Mouse (Mus musculus) c-Kit-negative CD71-positive TER-119-positive erythroid progenitor cells, embryonic 14.5 days (primary cell): ENCODE results near the gene Samsn1.

Experiments used
- DNase-seq: peaks from one replicate; pipeline ENCODE4 v3.0.0-alpha.2; 2013; ENCODE audit warnings: low read depth, low spot score

Samsn1 gene

DNA sequence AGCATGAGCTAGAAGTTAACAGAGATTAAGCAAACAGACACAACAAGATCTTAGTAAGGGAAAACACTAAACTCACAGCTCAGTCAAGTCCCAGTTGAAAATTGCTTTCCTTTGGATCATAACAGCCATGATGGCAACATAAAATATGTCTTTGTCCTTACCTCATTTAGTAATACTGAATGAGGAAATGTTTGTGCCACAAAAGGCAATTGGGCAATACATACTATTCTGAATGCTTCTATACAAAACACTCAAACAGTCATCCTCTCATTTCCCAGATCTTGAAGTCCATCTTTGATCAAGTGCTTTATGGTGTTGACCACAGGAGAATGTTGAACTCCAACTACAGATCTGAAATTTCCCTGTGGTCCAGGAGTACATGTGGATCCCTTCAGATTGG, 88.7 kb downstream of the Samsn1 start:
- DNase-seq = no peak

DNA sequence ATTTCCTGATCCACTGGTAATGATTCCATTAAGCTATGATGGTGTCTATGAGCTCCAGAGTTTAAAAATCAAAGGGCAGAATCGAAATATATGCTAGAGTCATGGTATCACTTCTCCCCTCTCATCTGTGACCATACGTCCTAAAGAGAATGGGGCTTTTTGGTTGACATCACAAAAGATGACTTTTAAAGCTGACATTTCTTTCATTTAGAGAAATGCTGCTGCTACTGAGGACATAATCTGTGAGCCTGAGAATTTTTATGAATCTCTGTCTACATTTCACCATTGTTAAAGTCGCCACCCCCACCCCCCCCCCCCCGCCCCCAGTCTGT, 91.9 kb downstream of the Samsn1 start:
- DNase-seq = no peak

DNA sequence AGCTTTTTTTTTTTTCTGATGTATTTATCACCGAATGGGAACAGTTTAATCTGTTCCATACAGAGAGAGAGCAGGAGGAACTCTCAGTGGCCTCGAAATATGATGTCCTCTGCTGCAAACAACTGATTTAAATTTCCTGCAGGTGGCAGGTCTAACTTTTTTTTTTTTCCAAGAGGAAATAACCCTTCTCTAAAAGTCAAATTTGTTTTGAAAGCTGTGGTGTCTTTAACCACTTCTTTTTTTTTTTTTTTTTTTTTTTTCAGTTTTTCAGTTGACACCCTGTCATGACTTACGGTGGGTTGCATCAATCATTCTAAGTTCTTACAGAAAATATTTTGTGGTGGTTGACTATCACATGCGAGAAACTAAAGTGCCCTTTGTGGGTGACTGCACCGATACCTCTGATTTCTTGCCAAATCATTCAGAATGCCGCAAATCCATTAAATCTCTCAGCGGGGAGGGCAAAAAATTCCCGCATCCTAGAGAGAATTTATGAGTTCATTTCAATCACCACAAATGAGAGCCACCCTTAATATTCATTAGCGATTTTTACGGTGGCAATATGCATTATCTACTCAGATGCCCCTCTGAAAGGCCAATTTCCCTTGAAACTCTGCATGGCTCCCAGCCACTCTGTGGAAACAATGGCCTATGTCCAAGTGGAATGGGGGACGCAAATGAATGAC, 92.4 kb downstream of the Samsn1 start:
- no peak for DNase-seq

DNA sequence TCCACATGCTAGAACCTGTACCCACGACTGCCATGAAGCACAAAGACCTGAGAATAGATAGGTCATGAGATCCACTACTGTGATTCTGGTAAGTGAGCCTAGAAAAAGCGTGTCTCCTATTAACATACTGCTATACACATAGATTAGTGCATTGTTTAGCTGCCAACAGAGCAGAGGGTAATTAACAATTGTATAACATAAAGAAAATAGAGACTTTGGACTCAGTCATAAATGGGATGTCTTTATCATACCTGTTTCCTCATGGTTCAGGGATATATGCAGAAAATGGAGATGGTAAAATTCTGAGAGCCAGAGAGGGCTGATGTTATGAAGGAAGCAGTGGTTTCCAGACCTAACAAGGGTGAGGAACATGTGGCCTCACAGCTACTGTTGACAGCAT, 95.6 kb downstream of the Samsn1 start:
- no peak for DNase-seq

DNA sequence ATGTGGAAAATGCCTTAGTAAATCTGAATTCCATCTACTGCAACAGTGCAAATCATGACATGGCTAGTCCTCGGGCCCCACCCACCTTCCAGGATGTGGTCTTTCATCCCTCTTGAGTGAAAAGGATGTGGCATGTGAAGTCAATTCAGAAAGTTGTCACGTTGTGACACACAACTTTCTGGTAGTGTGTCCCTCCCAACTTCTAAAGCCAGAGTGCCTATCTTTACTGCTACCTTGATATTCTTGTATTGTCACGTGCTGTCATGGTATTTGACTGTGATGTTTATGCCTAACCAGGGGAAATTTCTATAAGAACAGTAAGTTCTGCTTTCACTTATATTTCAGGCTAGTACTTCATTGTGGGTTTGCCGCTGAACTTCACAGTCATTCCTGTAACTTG, 101.2 kb downstream of the Samsn1 start:
- DNase-seq = no peak

DNA sequence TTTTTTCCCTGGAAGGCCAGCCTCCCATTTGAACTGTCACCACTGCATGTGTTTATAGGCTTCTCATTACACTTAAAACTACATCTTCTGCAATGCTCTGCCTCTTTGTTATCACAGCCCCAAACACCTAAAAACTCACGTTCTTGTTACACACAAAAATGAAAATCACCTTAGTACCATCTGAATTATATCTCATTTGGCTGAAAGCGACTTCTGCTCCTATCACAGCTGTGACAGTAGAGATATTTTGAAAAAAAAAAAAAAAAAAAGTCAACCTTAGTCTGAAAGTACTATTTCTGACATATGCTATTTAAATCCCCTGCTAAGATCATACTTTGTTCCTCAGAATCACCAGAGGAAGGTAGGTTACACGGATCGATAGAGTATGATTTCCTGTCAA, 102.8 kb downstream of the Samsn1 start:
- DNase-seq = no peak

DNA sequence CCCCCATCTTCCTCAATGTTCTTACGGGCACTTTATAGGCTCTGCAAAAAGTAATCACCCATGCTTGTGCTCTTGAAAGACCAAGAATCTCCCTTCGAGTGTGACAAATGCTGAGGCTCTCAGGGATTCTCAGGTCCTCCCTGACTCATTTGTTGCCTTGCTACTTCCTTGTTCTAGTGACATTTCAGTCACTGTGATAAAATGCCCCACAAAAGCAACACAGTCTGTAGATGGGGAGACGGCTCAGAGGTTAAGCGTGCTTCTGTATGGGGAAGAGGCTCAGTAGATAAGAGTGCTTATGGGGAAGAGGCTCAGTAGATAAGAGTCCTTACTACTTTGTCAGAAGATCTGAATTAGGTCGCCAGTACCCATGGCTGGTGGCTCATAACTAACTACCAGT, 104.4 kb downstream of the Samsn1 start:
- no peak for DNase-seq

DNA sequence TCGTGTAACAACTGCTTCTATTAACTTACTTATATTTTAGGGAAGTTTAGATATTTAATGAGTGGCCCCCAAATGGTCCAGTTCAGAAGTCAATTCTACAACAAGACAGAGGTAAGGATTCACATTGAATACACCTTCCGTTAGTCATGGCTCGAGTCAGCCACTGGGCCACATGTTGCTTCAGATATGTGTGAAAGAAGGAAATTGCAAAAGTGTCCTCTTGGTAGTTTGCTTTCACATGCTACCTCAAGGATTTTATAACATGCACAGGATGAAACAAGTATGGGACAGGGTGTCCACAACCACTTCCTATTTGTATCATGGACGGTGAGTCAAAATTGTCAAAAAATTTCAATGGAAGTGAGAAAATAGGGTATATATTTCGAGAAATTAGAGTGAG, 110.0 kb downstream of the Samsn1 start:
- DNase-seq = no peak

DNA sequence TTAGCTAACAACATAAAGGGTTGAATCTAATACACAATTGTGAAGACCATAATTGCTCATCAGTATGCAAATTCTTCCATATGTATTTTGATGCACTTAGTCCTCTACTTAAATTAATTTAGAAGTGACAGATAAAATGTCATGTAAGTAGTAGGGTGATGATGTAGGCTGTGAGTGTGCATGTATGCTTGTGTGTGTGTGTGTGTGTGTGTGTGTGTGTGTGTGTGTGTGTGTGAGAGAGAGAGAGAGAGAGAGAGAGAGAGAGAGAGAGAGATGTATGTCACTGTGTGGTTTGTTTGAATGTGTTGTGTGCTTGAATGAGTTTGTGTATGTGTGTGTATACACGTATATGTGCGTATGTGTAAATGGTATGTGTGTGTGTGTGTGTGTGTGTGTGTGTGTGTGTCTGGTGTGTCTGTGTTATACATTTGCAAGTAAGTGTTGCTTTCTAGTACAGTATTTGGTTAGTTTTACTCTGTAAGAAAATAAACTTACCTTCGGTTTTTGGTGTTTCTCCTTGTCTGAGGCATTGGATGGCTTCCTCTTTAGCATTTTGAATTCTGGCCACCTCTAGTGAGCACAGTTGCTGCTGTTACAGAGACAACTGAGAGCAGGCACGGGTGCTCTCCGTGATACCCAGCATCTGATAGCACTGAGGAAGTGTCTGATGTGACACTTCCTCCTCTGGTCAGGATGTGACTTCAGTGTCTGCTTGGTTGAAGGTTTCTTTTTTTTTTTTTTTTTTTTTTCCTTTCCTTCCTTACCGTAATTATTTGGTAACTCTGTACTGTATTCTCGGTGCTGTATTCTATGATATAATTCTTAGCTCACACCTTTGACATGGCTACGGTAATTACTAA, 113.2 kb downstream of the Samsn1 start:
- DNase-seq = no peak

DNA sequence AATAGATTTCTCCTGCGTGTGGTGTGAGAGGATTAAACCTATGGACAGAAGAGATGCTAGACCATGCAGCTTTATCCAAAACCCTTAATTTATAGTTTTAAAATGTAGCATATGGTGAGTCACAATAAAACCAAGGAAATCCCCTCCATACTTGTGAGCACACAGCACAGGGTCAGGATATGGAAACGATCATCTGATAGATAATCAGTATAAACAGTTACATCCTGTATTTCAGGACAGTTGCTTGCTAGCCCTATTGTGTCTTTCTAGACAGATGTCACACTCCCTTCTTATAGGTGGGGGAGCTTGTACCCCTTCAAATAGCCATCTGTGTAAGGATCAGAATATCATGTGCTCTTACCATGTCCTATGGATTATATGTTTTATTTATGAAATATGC, 115.3 kb downstream of the Samsn1 start:
- DNase-seq = no peak

DNA sequence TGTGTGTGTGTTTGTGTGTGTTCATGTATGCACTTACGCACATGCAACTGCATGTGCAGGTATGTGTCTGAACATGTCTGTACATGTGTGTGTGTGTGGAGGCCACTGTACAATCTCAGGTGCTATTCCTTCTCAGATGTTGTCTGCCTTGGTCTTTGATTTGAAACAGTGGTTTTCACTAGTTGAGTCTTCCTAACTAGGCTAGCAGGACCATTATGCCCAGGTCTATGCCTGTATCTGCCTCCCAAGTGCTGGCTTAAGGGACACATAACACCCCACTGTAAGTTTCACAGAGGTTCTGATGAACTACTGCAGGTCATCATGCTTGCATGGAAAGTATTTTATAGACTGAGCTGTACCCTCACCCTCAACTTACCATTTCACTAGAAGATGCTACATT, 115.8 kb downstream of the Samsn1 start:
- no peak for DNase-seq

DNA sequence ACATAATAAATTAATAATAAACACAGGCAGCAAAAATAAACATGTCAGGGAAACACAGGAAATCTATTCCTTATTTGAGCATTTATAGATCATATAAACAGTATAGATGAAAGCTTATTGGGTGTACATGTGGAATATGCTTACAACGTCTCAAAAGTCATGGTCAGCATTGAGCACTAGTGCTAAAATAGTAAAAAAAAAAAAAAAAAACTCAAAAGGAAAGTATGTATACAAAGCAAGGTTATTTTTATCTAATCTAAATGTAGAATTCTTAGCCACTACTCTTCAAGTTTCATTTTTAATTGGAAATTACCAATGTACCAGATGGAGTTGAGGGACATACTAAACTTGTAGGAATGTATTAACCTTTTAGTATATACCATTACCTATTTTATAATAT, 116.8 kb downstream of the Samsn1 start:
- DNase-seq = no peak

DNA sequence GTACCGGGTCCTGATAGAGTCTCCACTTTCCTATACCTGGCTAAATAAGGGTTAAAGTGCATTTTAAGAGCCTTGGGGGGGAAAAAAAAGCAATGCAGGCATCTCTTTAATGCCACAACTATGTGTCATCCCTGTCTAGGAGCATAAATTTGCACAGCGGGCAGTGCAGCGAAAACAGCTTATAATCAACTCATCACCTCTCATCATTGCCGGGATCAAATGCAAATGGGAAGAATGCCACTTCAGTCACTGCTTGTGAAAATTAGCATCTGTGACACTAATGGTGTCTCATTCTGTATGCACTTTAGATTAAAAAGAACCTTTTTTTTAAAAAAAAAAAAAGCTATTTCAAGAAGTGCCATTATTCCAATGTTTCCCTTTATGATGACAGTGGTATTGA, 118.0 kb downstream of the Samsn1 start:
- DNase-seq = no peak

DNA sequence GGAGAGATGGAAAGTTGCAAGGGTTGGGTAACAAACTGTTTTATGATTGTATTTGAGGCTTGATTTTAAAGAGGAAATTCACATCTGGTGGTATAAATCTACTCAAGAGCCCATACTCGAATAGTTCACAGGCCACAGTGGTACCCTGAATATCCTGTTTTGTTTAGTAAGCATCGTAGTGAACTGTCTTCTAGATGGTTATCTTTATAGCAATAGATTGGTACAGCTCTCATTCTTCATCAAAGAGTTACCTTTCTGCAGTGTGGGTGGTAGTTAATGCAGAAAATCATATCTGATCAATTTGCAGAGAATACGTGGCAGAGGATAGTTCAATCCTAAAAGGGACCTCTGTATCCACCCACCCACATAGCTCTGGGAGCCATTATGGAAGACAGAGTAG, 119.1 kb downstream of the Samsn1 start:
- DNase-seq = no peak

DNA sequence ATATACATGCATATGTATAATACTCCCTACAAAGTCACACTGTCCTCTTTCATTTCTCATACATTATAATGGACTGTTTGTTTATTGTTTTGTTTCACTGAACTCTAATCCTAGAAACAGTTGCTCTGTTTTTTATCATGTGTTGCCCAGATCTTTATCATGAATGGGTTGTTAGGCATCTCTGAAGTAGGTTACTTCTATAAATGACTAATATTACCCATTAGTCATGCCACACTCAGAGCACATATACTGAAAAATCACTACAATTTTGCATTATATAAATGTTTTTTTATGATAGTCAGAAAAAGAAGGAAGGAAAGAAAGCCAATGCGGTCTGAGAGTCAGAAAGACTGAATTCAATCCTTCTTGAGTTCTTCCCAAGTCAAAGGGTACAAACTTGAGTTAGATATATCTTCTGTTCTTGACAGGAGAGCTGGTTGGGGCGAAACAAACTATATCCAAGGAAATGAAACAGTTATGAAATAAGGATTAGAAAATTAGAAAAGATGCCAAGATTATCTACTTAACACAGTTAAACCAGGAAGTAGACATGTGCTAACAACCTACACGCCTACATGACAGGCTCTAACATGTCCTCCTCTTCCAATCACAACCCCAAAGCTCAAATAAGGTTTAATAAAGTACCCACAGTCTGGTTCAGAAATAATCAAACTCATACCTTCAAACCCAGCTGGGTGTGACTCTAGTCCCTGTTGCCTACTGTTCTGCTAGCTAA, 122.0 kb downstream of the Samsn1 start:
- DNase-seq = no peak

DNA sequence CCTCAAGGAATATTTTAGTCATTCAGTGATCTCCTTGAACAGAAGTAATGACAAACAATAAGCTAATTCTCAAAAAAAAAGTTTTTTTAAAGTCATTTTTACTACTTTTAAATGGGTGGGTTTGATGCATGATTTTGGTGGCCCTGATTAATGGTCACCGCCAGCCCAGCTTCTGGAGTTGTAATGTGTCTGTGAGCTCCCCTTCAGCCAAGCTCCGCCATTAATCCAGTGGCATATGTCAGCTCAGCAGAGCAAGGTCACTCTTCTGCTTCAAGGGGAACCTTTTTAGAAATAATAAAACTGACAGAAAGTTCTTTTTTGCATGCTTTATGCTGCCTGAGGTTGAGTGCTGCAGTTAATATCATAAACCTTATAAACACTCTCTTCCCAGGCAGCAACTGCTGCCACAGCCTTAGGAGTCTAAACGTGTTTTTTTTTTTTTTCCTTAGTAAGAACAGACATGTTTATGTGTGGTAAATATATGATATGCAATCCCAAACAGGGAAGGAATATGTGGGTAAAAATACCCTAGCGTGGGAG, 124.2 kb downstream of the Samsn1 start:
- DNase-seq = no peak

DNA sequence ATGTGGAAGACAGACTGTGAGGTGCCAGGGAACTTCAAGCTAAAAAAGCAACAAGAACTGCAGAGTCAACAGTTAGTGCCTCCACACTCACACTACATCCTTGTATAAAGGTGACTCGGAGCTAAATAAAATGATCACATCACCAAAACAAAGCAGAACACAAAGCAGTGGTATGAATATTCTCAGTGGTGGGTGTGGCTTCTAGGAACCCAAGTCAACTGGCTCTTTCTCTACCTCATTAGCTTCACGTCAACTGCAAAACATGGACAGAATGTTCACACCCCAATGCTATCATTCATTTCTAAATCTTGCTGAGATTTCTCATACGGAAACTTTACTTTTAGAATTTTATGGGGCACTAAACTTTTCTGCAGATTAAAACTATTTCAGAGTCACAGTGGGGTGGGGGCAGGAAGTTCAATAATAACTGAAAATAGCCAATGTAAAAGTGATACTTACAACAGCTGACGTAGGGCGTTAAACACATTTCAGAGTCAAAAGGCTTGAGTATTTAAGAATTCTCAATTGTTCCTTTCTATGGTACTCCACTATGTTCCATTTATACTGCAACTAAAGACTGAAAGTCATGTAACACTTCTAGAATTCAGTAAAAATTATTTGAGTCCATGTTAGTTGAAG, 127.7 kb downstream of the Samsn1 start:
- no peak for DNase-seq

DNA sequence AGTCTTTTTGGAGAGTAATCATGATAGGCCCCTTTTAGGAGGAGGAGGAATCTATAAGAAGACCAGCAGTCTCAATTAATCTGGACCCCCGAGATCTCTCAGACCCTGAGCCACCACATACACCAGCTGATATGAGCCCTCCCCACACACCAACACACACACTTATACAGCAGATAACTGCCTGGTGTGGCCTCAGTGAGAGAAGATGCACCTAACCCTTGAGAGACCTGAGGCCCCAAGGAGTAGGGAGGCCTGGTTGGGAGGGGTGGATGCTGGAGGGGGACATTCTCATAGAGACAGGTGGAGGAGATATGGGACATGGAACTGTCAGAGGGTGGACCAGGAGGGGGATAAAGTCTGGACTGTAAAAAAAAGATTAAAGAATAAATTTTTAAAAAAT, 128.6 kb downstream of the Samsn1 start:
- no peak for DNase-seq

DNA sequence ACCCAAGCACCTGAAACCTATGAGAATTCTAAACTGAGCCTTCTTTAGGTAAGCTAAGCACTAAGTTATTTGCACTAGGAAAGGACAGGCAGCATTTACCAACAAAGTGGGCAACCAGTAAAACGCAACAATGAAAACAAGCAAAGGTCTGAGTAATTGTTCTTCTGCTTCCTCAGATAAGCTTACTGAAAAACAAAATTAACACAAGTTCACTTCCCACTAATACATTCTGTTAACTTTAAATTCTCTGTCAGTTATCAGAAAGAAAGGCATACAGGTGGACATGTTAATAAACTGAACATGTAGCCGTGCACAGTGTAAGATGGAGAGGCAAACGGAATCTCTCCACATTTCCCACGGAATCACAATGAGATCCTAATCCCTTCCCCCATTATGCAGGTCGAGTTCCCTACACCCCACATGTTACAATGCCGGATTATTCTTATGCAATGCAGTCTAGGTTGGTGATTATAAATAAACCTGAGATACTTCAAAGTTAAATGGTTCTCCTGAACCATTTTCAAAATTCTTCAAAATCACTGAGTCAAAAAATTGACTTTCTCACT, 132.9 kb downstream of the Samsn1 start:
- no peak for DNase-seq

DNA sequence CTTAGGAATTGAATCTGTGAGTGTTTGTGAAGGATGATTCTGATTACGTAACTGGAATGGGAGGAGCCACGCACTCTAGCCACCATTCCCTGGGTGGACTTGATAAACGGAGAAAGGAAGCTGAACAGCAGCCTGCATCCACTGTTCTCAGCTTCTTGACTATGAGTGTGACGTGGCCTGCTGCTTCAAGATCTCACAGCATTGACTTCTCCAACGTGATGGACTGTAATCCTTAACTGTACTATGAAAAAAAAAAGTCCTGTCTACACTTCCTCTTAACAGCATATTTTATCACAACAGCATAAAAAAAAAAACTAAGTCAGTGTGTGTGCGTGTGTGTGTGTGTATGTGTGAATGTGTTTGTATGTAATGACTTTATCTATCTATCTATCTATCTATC, 134.9 kb downstream of the Samsn1 start:
- no peak for DNase-seq

DNA sequence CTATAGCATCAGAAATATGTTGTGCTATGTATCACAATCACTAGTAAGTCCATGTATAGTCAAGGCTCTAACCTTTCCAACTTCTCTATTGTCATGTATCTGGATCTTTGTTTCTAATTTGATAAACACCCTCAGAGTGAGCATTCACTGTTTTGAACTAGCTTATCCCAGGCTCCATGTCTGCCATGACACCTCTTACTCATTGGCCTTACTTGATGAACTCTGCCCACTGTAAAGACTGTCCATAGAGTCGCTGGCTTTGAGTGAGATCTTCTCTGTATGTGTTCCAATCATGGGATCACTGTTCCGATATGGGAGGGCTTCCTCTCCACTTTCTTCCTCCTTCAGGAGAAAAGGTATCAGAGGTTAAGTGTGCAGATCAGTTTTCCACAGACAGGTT, 143.2 kb downstream of the Samsn1 start:
- no peak for DNase-seq

DNA sequence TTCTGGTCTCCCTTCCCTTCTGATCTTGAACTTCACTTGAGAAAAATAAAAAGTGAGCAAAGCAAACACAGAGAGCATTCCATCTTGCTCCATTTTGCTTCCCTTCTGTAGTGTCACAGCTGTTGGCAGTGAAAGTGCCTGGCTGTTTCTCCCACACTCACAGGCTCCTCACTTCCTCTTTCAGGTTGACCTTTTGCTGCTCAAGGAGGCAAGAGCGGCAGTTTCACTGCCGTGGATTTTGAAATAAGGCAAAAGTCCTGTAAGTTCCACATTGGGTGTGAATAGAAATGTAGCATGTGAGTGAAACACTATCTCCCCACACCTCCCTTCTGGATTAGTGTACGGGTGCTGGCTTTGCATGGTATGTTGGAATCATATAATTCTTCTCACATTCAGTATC, 144.9 kb downstream of the Samsn1 start:
- DNase-seq = no peak
